Mouse (Mus musculus) kidney, postnatal 4 days (tissue): ENCODE results near the gene Ankrd26.
"Not testable (repeated sequence)": the region's sequence is repeated elsewhere in the genome, so short reads cannot be mapped to it uniquely, and the experiment has no call there.

Source experiments
- DNase-seq, 2 experiments: peaks; one replicate each; pipeline ENCODE4 v3.0.0; 2021; ENCODE audit warnings: mixed read lengths in 2 of 2

Ankrd26 gene

DNA sequence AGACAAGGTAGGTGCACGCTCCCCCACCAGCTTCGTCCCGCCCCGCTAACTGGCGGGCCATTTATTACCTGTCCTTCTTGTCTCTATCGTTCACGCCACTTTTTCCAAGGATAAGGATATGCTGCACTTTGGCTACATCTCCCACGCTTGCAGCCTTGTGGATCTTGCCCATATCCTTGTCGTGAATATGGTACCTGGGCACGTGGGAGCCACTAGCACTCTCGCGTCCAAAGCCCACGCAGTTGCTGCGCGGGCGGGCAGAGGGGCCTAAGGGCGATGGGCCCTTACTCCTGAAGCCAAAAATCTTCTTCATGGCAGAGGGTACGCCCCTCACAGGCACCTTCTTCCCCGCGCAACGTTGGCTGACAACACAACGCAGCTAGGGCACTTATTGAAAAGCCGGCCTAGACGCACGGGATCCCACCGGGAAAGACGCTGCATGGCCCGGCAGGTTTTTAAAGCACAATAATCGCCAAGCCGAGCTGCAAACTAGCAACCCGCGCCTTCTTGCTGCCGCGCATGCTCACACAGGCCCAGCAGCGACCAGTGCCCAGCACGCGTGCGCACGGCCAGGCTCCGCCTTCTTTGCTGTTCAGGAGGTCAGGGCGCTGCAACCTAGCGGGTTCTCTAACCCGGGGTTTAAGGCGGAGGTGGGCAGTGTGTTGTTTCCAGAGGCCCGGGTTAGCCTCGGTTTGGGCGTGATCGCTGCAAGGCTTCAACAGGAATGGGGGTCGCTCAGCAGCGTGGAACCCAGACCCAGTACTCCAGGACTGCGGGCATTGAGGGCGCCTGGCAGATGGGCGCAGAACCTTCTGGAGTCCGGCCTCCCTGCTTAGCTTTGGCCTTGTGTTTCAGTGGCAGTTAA, at the start of gene Ankrd26:
Ankrd26 (minus strand) TSS at position 482 of the 865 bp plus-strand sequence.
- DNase-seq: peak; percentile 95 to 97

DNA sequence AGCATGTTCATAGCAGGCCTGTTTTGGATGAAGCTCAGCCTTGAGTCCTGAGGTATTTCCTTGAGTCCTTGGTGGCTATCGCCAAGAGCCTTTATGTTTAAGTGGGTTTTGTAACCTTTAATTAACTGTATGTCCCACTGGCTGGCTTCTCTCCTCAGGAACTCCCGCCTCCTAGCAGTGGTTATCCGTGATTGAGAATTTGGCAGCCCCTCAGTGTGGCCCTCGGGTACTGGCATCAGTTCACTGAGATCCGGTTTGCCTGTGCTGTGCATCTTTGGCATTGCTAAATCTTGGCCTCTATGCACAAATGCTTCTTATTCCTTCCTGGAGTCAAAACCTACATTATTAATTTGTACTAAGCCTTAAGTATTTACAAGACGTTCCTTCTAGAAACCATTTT, 46.9 kb upstream of the Ankrd26 start:
- no peak for DNase-seq

DNA sequence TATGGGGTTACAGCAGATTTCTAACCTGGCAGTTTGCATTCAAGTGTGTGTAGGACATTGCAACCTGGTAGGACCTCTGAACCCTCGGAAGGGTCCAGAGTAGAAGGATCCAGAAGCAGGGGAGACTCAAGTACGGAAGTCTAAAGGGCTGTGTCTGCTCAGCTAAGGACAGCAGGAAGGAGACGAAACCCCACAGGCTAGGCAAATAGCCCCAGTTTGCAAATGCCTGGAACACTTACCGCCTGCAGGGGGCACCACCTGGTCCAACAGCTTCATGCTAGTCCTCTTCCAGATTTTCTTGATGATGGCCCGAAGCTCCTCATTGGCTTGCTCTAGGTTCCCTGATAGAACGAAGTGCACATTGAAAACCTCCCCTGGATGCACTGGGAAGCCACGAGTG, 43.9 kb upstream of the Ankrd26 start:
- DNase-seq: peak in 1 of 2 experiments; percentile 14

DNA sequence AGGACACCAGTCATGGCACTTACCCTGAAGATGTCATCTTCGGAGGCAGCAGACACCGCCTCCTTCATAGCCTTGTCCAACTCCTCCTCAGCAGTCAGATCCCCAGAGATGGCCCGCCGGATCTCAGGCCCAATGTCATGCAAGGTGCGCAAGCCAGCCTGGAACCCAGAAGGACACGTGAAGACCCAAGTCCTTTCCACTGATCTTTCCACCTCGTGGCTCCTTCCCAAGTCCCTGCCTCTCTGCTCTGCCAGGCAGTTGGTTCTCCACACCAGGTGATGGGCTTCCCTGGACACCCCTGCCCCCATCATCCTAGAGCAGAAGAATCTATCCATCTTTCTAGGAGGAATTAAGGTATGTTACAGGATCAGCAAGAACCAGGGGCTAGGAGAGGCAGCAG, 41.8 kb upstream of the Ankrd26 start:
- no peak for DNase-seq

DNA sequence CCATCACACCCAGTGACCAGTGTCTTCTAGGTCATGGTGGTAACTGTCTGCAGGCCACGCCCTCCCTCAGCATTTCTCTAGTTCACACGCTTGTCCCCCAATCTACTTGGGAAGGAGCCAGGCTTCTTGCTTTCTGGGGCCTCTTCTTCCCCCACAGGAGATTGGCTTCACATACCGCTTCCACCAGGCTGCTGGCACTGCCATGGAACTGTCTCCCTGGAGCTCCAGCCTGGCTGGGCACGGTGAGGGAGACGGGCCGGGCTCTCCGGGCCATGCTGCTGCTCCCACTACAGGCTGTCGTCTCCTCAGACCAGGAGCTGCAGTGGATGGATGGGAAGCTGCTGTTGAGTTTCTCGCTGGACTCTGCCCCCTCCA, 33.6 kb upstream of the Ankrd26 start:
- peak in 1 of 2 experiments; percentile 8 for DNase-seq

DNA sequence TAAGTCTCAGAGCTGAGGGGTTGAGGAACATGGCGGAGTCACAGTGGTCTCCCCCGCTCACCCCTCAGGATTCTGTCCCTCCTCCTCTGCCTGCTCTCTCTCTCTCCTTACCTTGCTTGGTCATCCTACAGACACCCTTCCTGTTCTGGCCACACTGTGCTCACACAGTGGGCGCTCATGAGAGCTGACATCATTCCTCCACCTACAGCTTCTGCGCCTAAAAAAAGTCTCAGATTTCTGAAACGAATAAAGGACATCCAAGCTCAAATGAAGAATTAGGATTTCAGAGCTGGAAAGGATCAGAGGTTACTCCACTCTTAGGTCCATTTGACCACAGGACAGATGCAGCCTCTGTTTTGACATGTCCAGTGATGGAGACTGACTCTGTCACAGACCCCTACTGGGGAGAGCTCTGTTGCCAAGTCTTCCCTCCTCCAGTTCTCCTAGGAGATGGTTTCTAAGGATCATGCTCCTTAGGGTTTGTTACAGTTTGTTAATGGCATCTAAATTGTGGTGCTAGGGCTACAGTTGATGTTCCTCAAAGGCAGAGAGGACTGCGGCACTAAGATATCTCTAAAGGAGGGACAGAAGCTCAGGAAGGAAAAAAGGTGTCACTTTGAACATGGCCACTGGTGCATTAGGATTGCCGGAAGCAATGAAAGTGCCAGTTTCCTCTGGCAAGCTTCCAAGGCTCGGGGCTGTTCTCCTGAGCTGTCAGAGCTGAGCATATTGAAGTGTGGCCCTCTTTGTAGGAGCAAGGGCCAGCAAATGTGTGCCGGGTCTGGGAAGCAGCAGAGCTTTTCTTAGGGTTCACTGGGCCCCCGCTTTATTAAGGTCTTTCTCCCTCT, 33.0 kb upstream of the Ankrd26 start:
- no peak for DNase-seq

DNA sequence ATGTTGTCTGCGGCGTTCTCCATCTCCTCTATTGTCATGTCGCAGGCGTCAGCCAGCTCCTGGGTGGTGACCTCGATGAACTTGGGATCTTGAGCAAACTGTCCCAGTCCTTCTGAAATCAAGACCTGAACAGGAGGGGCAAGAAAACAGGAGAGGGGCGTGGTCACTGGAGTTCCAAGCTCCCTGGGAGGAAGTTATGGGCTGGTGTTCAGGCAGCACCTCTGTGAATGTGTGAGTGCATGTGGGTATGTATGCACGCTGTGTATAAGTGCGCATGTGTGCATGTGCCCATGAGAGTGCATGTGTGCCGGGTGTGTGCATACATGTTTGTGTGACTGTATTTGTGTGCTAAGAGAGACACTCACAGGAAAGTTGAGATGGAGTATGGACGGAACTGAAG, 32.0 kb upstream of the Ankrd26 start:
- peak in 1 of 2 experiments; percentile 42 for DNase-seq

DNA sequence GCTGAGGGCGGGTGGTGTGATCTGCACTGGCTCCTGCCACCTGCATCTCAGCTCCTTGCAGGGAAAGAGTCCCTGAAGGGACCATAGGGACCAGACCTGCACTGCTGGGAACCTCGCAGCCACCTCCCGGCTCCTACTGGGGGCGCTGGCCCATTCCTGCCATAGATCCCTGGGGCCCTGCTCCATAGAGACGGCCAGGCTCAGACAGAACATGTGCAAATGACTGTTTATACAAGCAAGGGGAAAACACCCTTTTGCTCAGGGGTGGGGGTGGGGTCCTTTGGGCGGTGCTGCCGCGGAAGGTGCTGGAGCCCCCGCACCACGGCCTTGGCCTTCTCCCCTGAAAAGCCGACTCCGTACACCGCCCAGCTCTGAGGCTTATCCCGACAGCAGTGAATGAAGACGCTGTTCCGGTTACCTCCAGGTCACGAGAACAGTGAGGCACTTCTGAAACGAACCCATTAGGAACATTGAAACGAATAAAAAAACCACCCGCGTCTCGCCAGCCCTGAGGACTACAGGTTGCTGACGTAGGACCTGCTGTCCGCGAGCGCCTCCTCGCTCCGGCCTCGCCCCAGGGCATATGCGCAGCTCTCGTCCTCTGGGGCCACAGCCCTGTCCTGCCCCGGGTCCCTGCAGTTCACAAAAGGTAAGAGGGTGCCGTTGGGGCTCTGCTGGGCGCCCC, 31.5 kb upstream of the Ankrd26 start:
- DNase-seq: peak; percentile 44 to 60

DNA sequence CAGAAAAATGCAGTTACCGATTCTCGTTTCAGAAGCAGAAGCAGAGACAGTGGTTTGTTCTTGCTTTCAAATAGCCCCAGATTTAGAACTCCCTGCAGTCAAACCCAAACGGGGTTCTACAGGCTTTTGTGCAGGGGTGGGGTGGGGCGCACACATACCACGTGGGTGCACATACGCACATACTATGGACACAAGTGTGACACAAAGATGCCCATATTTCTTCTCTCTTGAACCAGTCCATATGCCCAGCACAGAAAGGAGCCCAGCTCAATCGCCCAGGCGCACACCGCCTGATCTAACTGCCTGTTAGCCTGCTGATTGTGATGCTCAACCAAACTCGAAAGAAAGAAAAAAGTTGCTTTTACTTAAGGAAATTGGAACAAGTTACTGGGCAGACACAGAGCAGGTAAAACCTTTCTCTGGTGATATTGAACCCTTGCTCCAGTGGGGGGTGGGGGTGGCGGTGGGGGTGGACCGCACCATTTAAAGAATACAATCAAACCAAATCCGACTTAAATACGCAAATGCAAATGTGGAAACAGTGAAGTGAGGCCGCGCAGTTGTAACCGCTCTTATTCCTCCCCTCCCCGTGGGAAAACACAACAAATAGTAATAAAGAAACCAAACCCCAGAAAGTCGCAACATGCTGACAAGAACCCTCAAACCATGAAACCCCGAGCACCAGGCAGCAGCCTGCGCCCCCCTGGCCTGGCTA, 30.8 kb upstream of the Ankrd26 start:
- DNase-seq: peak in 1 of 2 experiments; percentile 6

DNA sequence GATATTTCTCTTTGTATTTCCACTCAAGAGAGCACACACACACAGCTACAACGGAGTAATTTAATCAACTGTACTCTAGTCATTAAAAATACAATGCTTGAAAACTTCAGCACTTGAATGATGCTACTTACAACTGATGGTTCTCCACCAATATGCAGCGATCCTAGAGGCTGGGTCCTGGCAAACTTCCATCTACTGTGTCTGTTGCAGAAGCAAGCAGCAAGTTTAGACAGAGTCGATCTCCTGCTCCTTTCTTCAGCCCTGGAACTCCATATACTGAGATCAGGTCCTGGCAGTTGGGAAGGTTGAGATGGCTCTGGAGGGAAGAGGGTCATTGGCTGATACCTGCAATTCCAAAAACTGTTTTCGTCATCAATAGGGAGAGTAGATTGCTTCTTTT, 16.7 kb upstream of the Ankrd26 start:
- DNase-seq: not testable (repeated sequence)

DNA sequence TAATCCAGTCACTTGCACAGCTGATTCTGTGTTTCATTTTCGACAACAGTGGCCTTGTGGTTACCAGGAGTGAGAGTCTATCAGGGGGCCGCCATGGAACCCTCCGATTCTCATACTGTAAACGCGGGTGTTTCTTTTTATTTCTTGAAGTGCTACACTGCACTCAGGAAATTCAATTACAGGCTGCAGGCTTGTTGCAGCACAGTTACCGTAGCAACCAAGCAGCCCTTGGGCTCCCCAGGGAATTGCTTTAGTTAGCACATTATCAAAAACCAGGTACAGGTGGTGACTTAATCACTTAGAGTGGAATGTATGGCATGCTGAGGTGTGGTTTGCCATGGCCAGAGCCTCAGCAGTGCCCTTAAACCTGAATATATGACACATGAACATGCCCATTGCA, 12.3 kb upstream of the Ankrd26 start:
- DNase-seq: peak; percentile 16 to 32

DNA sequence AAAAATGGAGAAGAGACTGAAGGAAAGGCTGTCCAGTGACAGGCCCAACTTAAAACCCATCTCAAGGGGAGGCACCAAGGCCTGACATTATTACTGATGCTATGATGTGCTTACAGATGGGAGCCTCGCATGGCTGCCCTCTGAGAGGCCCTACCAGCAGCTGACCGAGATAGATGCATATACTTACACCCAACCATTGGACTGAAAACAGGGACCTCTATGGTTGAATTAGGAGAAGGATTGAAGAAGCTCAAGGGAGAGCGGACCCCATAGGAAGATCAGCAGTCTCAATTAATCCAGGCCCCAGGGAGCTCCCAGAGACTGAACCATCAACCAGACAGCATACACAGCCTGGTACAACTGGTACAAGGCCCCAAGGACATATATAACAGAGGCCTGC, 5.8 kb upstream of the Ankrd26 start:
- DNase-seq: no peak

DNA sequence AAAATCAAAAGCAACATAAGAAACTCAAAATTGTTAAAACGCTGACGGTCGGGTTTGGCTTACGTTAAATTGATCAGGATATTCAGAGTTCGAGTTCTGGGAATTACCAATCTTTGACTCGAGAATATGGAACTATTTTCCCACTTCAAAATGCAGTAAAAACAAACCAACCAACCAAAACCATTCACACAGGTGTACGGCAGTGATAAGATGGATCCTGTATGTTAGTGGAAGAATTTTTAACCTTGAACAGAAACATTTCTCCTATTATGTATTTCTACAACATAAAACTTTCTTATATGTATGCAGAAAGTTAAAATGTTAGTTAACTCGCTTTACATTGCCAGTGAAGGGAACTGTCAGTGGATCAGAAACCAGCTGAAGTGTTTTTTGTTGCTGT, 801 bp downstream of the Ankrd26 start:
- DNase-seq: no peak

DNA sequence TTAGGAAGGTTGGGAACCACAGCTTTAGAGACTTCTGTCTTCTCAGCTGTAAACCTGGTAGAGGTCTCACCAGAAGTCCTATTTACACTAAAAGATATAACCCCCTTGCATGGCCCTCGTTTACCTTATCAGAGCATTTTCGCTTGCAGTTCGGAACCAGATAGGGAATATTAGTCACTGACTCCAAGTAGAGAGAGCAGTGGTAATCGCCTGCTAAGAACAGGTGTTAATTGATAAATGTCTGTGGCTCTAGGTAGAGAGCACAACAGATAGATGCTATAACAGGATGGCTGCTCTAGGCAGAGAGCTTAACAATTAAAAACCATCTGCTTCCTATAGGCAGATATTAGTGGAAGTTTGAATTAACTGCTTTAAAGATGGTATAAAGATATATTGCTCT, 23.4 kb downstream of the Ankrd26 start:
- no peak for DNase-seq

DNA sequence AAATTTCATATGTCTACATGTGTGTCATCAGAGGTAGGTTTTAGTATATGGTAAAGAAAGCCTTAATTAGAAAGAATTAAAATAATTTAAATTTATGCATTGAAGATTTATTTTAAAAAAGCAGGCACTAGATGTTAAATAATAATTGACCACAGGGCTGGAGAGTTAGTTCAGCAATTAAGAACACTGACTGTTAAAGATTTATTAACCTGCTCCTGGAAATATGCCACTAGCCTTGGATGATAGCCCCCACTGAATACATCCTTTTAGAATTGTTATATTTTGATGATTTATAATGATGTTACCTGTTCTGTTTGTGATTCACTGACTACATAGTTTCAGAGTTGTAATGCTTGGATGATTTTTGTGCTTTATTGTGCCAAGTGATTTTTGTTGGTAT, 24.8 kb downstream of the Ankrd26 start:
- DNase-seq: not testable (repeated sequence)

DNA sequence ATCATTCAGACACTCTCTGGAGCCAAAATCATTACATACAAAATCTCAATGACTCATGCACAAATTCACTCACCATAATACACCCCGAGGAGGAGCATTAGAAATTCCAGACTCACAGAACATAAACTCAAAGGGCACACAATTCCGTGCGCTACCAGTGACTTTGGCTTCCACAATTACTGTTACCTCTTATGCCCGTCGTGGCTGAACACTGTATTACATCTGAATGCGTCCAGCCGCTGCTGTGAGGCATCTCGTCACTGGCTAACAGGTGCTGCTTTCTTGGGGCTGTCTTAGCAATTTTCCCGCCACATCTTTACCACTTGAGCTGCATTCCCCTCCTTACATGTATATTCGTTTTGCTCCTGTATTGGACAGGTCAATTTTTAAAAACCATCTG, 26.7 kb downstream of the Ankrd26 start:
- DNase-seq: no peak

DNA sequence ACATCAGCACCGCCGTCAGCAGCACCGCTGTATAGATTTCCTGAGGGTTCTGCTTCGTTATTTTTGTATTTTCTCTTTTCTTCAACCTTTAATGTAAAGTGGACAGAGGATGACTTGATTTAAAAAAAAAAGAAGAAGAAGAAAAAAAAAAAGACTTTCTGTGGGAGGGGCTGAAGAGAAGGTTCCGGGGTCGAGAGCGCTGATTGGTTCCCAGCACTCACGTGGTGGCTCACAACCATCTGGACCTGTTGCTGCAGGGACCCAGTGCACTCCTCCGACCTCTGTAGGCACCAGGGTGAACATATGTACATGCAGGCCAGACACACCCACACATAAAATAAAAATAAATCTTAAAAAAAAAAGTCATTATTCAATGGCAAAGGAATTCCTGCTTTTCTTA, 28.6 kb downstream of the Ankrd26 start:
- DNase-seq: no peak

DNA sequence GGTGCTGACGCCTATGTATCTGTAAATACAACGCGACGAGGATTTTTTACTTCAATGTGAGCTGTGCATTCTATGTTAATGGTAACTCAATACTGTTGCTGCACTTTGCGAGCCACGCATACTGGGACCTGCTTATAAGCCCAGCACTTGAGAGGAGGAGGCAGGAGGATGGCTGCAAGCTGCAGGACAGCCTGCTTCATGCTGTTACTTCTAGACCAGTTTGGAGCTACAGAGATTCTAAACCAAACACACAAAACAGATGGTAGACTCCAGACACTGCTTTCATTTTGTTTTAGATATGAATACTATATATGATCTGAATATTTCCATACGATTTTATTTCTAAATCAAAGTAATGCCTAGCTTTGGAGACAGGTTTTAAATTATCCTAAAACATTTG, 41.4 kb downstream of the Ankrd26 start:
- no peak for DNase-seq

DNA sequence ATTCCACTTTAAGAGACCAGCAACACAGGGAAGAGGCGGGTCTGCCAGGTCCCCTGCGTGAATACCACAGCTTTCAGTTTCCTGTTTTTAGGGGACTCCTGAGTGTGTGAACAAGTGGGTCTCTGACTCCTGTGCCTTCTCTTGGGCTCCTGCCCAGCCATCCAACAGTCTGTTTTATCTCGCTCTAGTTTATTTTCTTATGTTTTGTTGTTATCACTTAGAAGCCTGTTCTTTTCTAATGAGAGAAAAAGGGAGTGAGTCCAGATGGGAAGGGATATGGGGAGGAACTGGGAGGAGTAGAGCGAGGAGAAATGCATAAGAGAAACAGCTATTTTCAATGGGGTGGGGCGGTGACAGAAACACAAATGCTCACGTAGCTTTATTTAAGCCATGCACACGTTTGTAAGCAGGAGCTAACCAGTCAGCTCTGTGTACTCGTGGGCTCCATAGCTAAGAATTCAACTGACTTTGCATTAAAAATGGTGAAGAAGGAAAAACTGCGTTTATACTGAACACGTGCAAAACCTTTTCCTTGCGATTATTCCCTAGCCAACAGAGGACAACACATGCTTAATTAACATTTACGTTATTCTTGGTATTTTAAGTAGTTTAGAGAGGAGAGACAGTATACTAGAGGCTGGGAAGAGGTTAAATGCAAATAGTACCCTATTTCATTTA, 48.6 kb downstream of the Ankrd26 start:
- no peak for DNase-seq

DNA sequence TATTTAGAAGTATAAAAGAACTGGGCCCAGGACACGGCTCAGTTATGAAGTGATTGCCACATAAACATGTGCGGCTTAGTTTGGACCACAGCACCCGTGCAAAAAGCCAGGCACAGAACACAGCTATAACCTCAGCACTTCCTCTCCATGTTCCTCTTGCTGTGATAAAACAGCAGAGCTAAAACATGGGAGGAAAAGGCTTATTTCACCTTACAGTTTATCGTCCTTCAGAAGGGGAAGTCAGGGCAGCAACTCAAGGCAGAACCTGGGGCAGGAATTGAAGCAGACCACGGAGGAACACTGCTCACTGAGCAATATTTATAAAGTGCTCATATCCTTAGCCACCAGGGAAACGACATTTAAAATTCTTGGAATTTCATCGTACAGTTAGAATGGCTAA, 63.0 kb downstream of the Ankrd26 start:
- DNase-seq: no peak

DNA sequence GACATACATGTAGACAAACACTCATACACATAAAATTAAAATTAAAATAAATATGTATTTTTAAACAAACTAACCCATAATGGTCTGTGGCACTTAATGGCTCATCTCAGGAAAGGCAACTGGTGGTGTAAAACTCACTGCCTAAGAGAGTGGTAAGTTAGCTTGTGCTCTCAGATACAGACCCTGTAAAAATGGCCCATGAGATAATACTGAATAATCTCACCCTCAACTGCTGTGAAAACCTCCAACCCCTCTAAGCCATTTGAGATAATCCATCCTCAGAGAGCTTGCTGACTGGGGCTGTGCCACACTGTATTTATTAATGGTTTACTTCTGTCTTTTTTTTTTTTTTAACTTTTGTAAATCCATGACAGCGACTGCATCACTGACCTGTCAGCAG, 79.9 kb downstream of the Ankrd26 start:
- no peak for DNase-seq
